Mouse (Mus musculus): ENCODE data around the gene Gm9376.

GRCm38 (mm10) chr14:118233786-118234540 is 32.8 kb upstream of the Gm9376 start:
- no peak for TF ChIP-seq CTCF (conservative IDR thresholded peaks at IDR 0.05; ENCODE audit: low read length)
- TF ChIP-seq NANOG (IDR thresholded peaks at IDR 0.05; ENCODE audit: borderline replicate concordance, low read length), result no peak
